Mouse (Mus musculus) CD4-positive, CD25-positive, alpha-beta regulatory T cell, adult 9 weeks (primary cell): Measurements from ENCODE around the gene Olfr901. TPM values are rescaled to one million over a fixed set of nuclear protein-coding genes. Genes with fewer than 3 reads are reported as not detected.

Experiments
- polyA plus RNA-seq: library from polyadenylated mRNA; unstranded; fragments of 100-300 nt; shearing (Covaris generic); gene quantifications from one replicate; pipeline ENCODE4 v1.2.1, GENCODE M21; 2017

Olfr901 gene
- 0.20 TPM for polyA plus RNA-seq

GRCm38 (mm10) chr9:38429155-38429554 lies at the start of gene Olfr901:
Gene Olfr901, plus strand, starts transcription at chr9:38429455.

GRCm38 (mm10) chr9:38401398-38401797 lies 27.9 kb upstream of the Olfr901 start, which contains the start of gene Olfr147:
Gene Olfr147, plus strand, starts transcription at chr9:38401698.

GRCm38 (mm10) chr9:38447352-38447751 lies 18.1 kb downstream of the Olfr901 start, which contains the start of gene Olfr902:
Gene Olfr902, plus strand, starts transcription at chr9:38447652.

GRCm38 (mm10) chr9:38462844-38463243 lies 33.6 kb downstream of the Olfr901 start, which contains the start of gene Olfr904:
Gene Olfr904, plus strand, starts transcription at chr9:38463144.

GRCm38 (mm10) chr9:38470807-38471206 lies 41.6 kb downstream of the Olfr901 start, which contains the start of gene Olfr905:
Gene Olfr905, plus strand, starts transcription at chr9:38471107.

Other genes with a start within 250 kb of the Olfr901 start
- gene Olfr891, start 248.6 kb upstream of the Olfr901 start, polyA plus RNA-seq: not detected
- not detected for gene Olfr893, start 221.1 kb upstream of the Olfr901 start, polyA plus RNA-seq
- gene Olfr894, start 211.4 kb upstream of the Olfr901 start, polyA plus RNA-seq: not detected
- gene Olfr143, start 176.7 kb upstream of the Olfr901 start, polyA plus RNA-seq: not detected
- not detected for gene Olfr895, start 161.6 kb upstream of the Olfr901 start, polyA plus RNA-seq
- gene Olfr896-ps1, start 138.3 kb upstream of the Olfr901 start, polyA plus RNA-seq: not detected
- not detected for gene Olfr25, start 100.4 kb upstream of the Olfr901 start, polyA plus RNA-seq
- not detected for gene Olfr898, start 81.0 kb upstream of the Olfr901 start, polyA plus RNA-seq
- gene Olfr250, start 62.6 kb upstream of the Olfr901 start, polyA plus RNA-seq: not detected
- gene Olfr251, start 52.4 kb upstream of the Olfr901 start, polyA plus RNA-seq: not detected
- not detected for gene Olfr147, start 27.8 kb upstream of the Olfr901 start, polyA plus RNA-seq
- gene Olfr902, start 18.2 kb downstream of the Olfr901 start, polyA plus RNA-seq: not detected
- gene Olfr904, start 33.7 kb downstream of the Olfr901 start, polyA plus RNA-seq: not detected
- gene Olfr905, start 41.7 kb downstream of the Olfr901 start, polyA plus RNA-seq: not detected
- gene Olfr906, start 57.6 kb downstream of the Olfr901 start, polyA plus RNA-seq: not detected
- not detected for gene Olfr907, start 66.3 kb downstream of the Olfr901 start, polyA plus RNA-seq
- gene Olfr911-ps1, start 92.1 kb downstream of the Olfr901 start, polyA plus RNA-seq: not detected
- not detected for gene Olfr910, start 108.4 kb downstream of the Olfr901 start, polyA plus RNA-seq
- 0.06 TPM for gene Olfr912, start 150.7 kb downstream of the Olfr901 start, polyA plus RNA-seq
- gene Olfr913, start 163.3 kb downstream of the Olfr901 start, polyA plus RNA-seq: not detected
- not detected for gene Olfr914, start 175.6 kb downstream of the Olfr901 start, polyA plus RNA-seq
- not detected for gene Olfr916, start 230.4 kb downstream of the Olfr901 start, polyA plus RNA-seq
- not detected for gene Olfr917, start 236.4 kb downstream of the Olfr901 start, polyA plus RNA-seq
- gene Olfr918, start 245.1 kb downstream of the Olfr901 start, polyA plus RNA-seq: not detected